Mouse (Mus musculus): ENCODE data around the gene Rnf224. TPM values are rescaled to one million over a fixed set of nuclear protein-coding genes. Genes with fewer than 3 reads are reported as not detected.

Gene Rnf224
- polyA plus RNA-seq, 1 experiment = not detected

DNA sequence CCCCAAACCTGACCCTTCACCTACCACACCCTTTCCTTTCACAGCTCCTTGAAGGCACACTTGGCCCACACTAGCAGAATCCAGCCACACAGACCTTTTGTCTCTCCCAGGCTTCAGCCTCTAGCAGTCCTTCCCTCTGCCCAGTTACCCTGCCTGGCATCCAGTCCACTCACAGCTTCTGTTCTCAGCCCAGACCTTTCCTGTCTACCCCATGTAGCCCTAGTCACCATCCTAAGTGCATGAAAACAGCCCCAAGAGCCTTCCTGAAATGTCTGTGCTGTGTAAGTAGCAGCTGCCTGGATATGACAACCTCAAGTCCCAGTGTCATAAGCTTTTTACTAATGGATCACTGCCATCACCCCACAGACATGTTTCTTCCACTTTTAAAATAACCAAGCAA, 38.6 kb downstream of the Rnf224 start:
- Histone ChIP-seq H3K4me1 (ENCODE audit: control insufficient read depth, insufficient read depth, insufficient read length, low read length) (peaks cover 22% of the 10 kb centered on the region), H3K27ac (replicated peaks; ENCODE audit: low read depth, low read length) (peak overlapping the region; percentile 85), H3K4me3 (ENCODE audit: insufficient read depth, low read depth, low read length) (no peak overlapping the region)

DNA sequence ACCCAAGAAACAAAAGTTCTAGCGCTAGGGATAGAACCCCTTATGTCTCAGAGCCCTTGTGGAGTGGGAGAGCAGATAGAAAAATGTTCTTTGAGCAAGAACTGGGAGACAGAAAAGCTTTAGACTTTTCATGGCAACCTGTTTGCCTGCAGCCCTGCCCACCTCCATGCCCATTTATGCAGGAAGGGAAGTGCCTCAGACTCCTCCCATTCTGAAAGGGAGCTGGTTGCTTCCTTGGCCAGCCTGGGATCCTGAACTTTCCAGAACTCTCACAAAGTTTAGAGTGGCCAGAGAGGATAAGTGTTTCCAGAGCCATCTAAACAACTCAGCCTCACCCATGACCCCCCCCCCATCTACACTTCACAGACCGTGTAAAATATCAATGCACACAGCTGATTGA, 39.4 kb downstream of the Rnf224 start:
- Histone ChIP-seq H3K4me3 (ENCODE audit: insufficient read depth, low read depth, low read length) (peak overlapping the region; percentile 10), H3K4me1 (ENCODE audit: control insufficient read depth, insufficient read depth, insufficient read length, low read length) (peaks cover 22% of the 10 kb centered on the region), H3K27ac (replicated peaks; ENCODE audit: low read depth, low read length) (peak overlapping the region; percentile 85)

DNA sequence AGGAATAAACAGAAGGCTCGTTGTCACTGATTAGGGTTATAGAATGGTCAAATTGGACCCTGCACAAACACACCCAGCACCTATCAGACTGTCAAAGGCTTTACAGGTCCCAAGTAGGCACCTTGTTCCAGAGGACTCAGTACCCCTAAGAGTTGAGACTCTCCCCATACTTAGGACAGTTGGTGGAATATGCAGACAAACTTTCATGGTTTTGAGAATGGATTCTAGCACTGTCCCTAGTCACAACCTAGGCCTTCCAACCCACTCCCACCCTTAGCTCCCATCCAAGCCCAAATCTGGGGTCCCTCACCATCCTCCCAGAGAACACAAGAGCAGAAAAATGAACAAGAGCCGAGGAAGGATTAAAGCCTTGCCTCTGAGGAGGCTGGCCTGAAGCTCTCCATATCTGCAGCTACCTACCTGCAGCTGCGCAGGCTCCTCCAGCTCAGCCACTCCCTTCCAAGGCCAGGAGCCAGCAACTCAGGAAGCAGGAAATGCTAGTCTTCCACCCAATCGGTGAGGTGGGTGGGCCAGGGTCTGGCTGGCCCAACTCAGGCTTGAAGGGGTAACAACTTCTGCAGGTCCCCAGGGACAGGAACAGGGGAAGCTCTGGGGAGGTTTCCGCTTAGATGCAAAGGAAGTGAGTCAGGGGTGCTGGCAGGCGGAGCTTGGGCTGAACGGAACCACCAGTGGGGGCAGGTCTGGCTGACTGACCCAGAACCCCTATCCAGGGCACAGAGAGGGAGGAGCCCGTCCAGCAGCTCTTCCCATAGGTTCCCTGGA, 40.2 kb downstream of the Rnf224 start, which contains the start of gene Tor4a:
Gene Tor4a, minus strand, starts transcription at position 715 of the 783 bp plus-strand sequence.
- H3K4me3 ChIP-seq (ENCODE audit: insufficient read depth, low read depth, low read length) = peak within 1 kb of the TSS; percentile 63
- peak within 1 kb of the TSS; percentile 85 for H3K27ac ChIP-seq (replicated peaks; ENCODE audit: low read depth, low read length)

DNA sequence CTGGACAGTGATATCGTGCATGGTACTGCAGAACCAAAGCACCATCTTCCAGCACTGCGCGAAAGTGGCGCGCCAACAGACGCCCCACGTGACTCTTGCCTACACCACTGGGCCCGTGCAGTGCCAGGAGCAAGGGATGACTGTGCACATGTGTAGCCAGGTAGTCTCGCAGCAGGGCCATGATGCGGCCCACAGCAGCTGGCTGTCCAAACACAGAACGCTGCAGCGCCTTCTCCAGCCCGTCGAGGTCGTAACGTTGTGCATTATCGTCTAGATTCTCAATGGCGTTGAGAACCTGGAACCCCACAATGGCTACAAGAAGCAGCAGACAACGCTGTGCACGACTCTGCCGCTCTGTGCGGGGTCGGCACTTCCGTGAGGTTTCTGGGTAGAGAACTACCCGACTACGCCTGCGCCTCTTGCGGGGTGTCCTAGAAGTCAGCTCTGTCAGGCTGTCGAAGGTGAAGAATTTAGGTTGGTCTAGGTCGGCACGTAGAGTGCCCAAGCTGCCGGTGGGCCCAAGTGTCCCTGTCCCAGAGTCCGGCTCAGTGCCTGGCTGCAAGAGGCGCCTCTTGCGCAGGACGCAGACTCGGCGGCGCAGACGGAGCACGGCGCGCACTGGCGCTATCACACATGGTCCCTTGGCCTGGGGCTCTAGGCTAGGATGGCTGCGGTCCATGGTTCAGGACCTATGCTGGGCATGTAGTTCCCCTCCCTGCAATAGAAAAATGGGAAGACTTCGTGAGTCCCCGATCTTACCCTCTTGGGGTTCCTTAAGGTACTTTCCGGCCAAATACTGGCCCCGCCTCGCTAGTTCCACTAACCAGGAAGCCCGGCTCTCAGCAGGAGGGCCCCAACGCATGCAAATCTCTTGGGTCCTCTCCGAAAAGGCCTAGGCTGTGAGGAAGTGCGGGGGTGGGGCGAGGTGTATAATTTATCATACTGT, 41.1 kb downstream of the Rnf224 start:
- Histone ChIP-seq H3K4me1 (ENCODE audit: control insufficient read depth, insufficient read depth, insufficient read length, low read length) (peaks cover 22% of the 10 kb centered on the region), H3K4me3 (ENCODE audit: insufficient read depth, low read depth, low read length) (peak overlapping the region; percentile 63), H3K27ac (replicated peaks; ENCODE audit: low read depth, low read length) (peak overlapping the region; percentile 84)

More for the DNA sequence above, 40.2 kb downstream of the Rnf224 start, which contains the start of gene Tor4a:
- peaks cover 22% of the 10 kb centered on the region for H3K4me1 ChIP-seq (ENCODE audit: control insufficient read depth, insufficient read depth, insufficient read length, low read length)

DNA sequence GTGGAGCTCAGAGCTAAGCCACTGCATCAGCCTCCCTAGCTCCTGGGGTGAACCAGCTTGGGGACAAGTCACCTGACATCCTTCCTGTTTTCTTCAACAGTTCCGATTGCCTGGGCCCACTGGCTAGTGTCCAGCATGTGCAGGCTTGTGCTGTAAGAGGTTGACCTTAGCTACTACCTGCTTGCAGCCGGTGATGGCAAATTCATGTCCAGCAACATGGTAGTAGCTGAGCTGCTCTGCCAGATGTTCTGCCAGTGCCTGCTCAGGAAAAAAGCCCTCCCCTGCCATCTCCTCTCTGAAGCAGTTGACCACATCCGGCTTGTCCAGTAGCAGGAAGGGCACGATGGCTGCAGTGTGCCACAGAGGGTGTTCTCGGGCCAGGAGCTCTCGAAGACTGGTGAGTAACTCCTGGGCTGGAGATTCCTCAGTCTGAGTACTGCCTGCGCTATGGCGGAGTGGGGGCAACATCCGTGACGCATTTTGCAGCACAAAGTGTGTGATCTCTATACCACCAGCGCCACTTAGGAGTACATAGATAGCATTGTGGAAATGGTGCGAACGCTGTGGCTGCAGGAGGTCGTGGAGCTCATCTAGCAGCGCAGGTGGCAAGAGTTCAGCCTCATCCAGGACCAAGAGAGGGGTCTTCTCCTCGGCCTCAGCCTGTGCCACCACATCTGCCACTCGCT, 42.0 kb downstream of the Rnf224 start:
- Histone ChIP-seq H3K4me3 (ENCODE audit: insufficient read depth, low read depth, low read length) (peak overlapping the region; percentile 63), H3K4me1 (ENCODE audit: control insufficient read depth, insufficient read depth, insufficient read length, low read length) (peaks cover 22% of the 10 kb centered on the region), H3K27ac (replicated peaks; ENCODE audit: low read depth, low read length) (peak overlapping the region; percentile 70; the same call in 1 of the 2 replicates)

DNA sequence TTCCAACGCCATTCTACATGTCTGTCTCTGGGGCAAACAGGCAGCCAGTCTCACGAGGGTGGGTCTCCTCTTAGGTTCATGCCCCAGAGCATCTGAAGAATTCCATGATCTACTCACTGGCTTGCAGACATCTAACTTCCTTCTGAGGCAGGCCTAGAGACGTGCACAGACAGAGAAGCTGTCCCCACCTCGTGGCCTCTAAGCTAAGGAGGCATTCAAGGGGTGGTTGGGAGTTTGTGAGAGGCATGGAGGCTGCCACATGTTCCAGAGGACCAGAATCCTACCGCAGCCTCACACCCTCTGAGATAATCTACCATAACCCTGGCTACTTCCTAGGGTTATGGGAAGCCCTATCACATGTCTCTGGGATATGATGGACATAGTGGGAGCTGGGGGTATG, 42.6 kb downstream of the Rnf224 start:
- Histone ChIP-seq H3K27ac (replicated peaks; ENCODE audit: low read depth, low read length) (peak overlapping the region; percentile 70), H3K4me3 (ENCODE audit: insufficient read depth, low read depth, low read length) (0 out of 2 replicates have a peak overlapping the region, but pooled peaks have one; percentile 0)

DNA sequence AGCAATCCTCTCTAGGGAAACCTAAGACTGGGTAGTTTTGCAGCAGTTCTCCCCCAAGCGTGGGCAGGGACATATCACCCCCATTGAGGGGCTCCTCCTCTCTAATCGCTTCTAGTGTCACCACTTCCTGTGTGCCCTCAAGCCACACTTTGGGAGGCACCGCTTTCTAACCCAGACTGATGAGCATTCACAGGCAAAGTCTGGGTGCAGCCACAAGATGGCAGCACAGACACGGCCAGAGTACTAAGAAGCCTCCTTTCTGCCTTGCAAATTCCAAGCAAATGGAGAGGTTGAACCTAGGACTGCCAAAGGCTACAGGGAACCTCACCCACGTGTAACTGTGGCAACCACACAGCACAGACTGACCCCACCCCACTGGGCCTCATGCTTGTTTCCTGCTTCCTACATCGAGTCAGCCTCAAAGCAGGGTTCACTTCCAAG, 43.2 kb downstream of the Rnf224 start:
- Histone ChIP-seq H3K4me3 (ENCODE audit: insufficient read depth, low read depth, low read length) (peak overlapping the region; percentile 0; the same call in 1 of the 2 replicates), H3K27ac (replicated peaks; ENCODE audit: low read depth, low read length) (peak overlapping the region; percentile 70)

More for the DNA sequence above, 42.6 kb downstream of the Rnf224 start:
- peaks cover 22% of the 10 kb centered on the region for H3K4me1 ChIP-seq (ENCODE audit: control insufficient read depth, insufficient read depth, insufficient read length, low read length)

DNA sequence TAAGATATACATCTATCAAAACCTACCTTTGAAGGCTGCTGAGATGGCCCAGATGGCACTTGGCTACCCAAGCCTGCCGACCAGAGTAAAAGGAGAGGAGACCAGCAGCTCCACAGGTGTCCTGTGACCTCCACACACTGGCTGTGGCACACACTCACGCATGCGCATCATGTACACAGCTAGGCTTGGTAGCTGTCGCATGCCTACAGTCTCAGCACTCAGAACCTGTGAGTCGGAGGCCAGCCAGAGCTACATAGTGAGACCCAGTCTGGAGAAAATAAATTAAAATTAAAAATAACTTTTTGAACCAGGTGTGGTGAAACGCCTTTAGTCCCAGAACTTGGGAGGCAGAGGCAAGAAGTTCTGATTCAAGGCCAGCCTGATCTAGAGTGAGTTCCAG, 48.7 kb downstream of the Rnf224 start:
- Histone ChIP-seq H3K27ac (replicated peaks; ENCODE audit: low read depth, low read length) (no peak overlapping the region), H3K4me1 (ENCODE audit: control insufficient read depth, insufficient read depth, insufficient read length, low read length) (peaks cover 11% of the 10 kb centered on the region), H3K4me3 (ENCODE audit: insufficient read depth, low read depth, low read length) (no peak overlapping the region)

More for the DNA sequence above, 43.2 kb downstream of the Rnf224 start:
- H3K4me1 ChIP-seq (ENCODE audit: control insufficient read depth, insufficient read depth, insufficient read length, low read length) = peaks cover 21% of the 10 kb centered on the region

DNA sequence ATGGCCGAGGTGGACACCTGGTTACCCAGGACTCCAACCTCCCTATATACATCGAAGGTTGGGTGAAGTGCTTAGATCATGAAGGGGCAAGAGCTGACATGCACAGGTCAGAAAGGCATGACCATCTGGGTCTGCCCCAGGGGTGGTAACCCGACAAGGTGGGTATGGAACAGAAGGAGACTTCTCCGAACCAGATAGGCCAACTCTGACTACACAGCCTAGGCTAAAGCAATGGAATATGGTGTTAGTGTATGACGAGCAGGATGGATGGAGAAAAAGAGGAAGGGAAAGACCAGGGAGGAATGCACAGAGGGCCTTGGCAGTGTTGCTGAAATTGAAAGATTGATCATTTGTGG, 50.0 kb downstream of the Rnf224 start:
- peaks cover 11% of the 10 kb centered on the region for H3K4me1 ChIP-seq (ENCODE audit: control insufficient read depth, insufficient read depth, insufficient read length, low read length)
- no peak overlapping the region for H3K4me3 ChIP-seq (ENCODE audit: insufficient read depth, low read depth, low read length)
- H3K27ac ChIP-seq (replicated peaks; ENCODE audit: low read depth, low read length) = no peak overlapping the region

DNA sequence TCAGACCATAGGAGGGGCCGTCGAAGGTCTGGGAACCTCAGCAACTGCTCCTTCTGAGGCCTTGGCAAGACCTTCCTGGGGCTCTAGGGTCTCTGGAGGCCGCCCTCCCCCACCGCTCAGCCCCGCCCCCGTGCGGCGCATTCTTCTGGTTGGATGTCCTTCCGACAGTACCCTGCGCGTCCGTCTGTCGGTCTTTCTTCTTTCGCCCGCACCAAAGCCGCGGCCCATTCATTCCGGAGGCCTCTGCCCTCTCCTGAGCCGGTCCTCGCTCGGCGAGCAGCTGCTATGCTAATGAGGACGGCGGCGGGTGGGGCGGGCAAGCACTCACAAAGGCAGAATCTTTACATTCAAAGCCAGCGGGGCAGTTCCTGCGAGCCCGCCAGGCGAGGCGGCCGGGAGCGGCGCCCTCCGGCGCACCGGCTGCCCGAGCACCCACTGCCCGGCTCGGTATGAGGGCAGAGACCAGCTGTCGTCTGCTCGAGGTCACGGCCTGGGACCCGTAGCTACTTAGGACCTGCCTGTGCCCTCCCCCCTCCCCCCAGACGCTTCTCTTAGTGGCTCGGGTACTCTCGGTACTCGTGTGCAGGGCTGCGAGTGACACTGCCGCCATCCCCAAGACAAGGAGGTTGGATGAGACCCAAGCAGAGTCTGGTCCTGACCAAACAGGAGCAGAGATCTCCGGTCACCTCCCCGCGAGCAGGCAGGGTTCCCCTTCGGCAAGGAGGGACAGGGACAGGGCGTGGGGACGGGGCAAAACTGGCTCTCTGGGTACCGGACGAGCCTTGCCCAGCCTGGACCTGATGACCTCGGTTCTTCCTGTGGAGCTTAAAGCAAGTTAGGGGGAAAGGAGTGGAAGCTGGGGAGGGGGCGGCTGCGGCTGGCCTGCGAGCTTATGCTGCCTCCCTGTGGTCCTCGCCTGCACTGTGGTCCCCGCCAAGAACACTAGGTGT, 50.7 kb downstream of the Rnf224 start:
- peak overlapping the region; percentile 55 for H3K4me3 ChIP-seq (ENCODE audit: insufficient read depth, low read depth, low read length)
- peaks cover 11% of the 10 kb centered on the region for H3K4me1 ChIP-seq (ENCODE audit: control insufficient read depth, insufficient read depth, insufficient read length, low read length)
- H3K27ac ChIP-seq (replicated peaks; ENCODE audit: low read depth, low read length) = peak overlapping the region; percentile 64

DNA sequence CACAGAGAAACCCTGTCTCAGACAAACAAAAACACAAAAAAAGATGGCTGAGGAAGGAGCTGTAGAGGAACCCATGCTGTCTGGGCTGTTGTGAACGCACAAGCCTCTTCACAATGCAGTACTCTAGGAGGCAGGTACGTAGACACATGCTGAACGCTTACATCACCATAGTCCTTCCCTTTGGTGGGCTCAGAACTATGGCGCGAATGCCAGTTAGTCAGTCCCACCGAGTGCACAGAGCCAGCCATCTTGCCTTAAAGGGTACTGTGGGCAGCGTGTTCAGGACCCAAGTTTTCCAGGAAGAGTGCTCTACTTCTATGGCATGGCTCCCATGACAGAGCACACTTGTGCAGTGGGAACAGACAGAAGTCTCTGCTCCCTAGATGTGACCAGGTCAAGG, 52.1 kb downstream of the Rnf224 start:
- H3K27ac ChIP-seq (replicated peaks; ENCODE audit: low read depth, low read length) = peak overlapping the region; percentile 64; the same call in 1 of the 2 replicates
- peaks cover 11% of the 10 kb centered on the region for H3K4me1 ChIP-seq (ENCODE audit: control insufficient read depth, insufficient read depth, insufficient read length, low read length)
- H3K4me3 ChIP-seq (ENCODE audit: insufficient read depth, low read depth, low read length) = no peak overlapping the region

All from brown adipose tissue, adult 24 weeks (tissue).